Mouse (Mus musculus): Measurements from ENCODE around the gene Hpcal1. TPM values are rescaled to one million over a fixed set of nuclear protein-coding genes. Genes with fewer than 3 reads are reported as not detected.

Hpcal1 gene
- polyA plus RNA-seq, 1 experiment = 113 TPM

- DNase-seq (ENCODE audit: low read depth) = peak; percentile 77
These were observed 29.2 kb upstream of the Hpcal1 start for GRCm38 (mm10) chr12:17661483-17661920.

GRCm38 (mm10) chr12:17663991-17664635 is 26.5 kb upstream of the Hpcal1 start:
- TF ChIP-seq CTCF (IDR thresholded peaks at IDR 0.05; ENCODE audit: borderline replicate concordance, extremely low read depth, insufficient read depth, insufficient read length) (no peak), POLR2A (IDR thresholded peaks at IDR 0.05; ENCODE audit: borderline replicate concordance, extremely low read depth, insufficient read depth, insufficient read length, poor library complexity, severe bottlenecking) (no peak)
- no peak for DNase-seq (ENCODE audit: low read depth)

More at GRCm38 (mm10) chr12:17661483-17661920, 29.2 kb upstream of the Hpcal1 start:
- TF ChIP-seq POLR2A (IDR thresholded peaks at IDR 0.05; ENCODE audit: borderline replicate concordance, extremely low read depth, insufficient read depth, insufficient read length, poor library complexity, severe bottlenecking) = no peak
- TF ChIP-seq CTCF (IDR thresholded peaks at IDR 0.05; ENCODE audit: borderline replicate concordance, extremely low read depth, insufficient read depth, insufficient read length) = no peak

GRCm38 (mm10) chr12:17665906-17666326 is 24.7 kb upstream of the Hpcal1 start:
- no peak for DNase-seq (ENCODE audit: low read depth)
- TF ChIP-seq POLR2A (IDR thresholded peaks at IDR 0.05; ENCODE audit: borderline replicate concordance, extremely low read depth, insufficient read depth, insufficient read length, poor library complexity, severe bottlenecking) = no peak
- no peak for TF ChIP-seq CTCF (IDR thresholded peaks at IDR 0.05; ENCODE audit: borderline replicate concordance, extremely low read depth, insufficient read depth, insufficient read length)

- DNase-seq (ENCODE audit: low read depth) = no peak
These were observed 24.0 kb upstream of the Hpcal1 start for GRCm38 (mm10) chr12:17666616-17667015.

GRCm38 (mm10) chr12:17673729-17674128 is 16.9 kb upstream of the Hpcal1 start:
- TF ChIP-seq POLR2A (IDR thresholded peaks at IDR 0.05; ENCODE audit: borderline replicate concordance, extremely low read depth, insufficient read depth, insufficient read length, poor library complexity, severe bottlenecking) (no peak), CTCF (IDR thresholded peaks at IDR 0.05; ENCODE audit: borderline replicate concordance, extremely low read depth, insufficient read depth, insufficient read length) (no peak)
- DNase-seq (ENCODE audit: low read depth) = no peak

More at GRCm38 (mm10) chr12:17666616-17667015, 24.0 kb upstream of the Hpcal1 start:
- TF ChIP-seq POLR2A (IDR thresholded peaks at IDR 0.05; ENCODE audit: borderline replicate concordance, extremely low read depth, insufficient read depth, insufficient read length, poor library complexity, severe bottlenecking) = no peak
- TF ChIP-seq CTCF (IDR thresholded peaks at IDR 0.05; ENCODE audit: borderline replicate concordance, extremely low read depth, insufficient read depth, insufficient read length) = no peak

GRCm38 (mm10) chr12:17674182-17674812 is 16.4 kb upstream of the Hpcal1 start:
- TF ChIP-seq CTCF (IDR thresholded peaks at IDR 0.05; ENCODE audit: borderline replicate concordance, extremely low read depth, insufficient read depth, insufficient read length) (no peak), POLR2A (IDR thresholded peaks at IDR 0.05; ENCODE audit: borderline replicate concordance, extremely low read depth, insufficient read depth, insufficient read length, poor library complexity, severe bottlenecking) (no peak)
- no peak for DNase-seq (ENCODE audit: low read depth)

- no peak for DNase-seq (ENCODE audit: low read depth)
These were observed 12.9 kb upstream of the Hpcal1 start for GRCm38 (mm10) chr12:17677743-17678142.

GRCm38 (mm10) chr12:17679571-17679970 is 11.1 kb upstream of the Hpcal1 start:
- TF ChIP-seq POLR2A (IDR thresholded peaks at IDR 0.05; ENCODE audit: borderline replicate concordance, extremely low read depth, insufficient read depth, insufficient read length, poor library complexity, severe bottlenecking) = no peak
- no peak for TF ChIP-seq CTCF (IDR thresholded peaks at IDR 0.05; ENCODE audit: borderline replicate concordance, extremely low read depth, insufficient read depth, insufficient read length)
- DNase-seq (ENCODE audit: low read depth) = no peak

More at GRCm38 (mm10) chr12:17677743-17678142, 12.9 kb upstream of the Hpcal1 start:
- TF ChIP-seq POLR2A (IDR thresholded peaks at IDR 0.05; ENCODE audit: borderline replicate concordance, extremely low read depth, insufficient read depth, insufficient read length, poor library complexity, severe bottlenecking) (no peak), CTCF (IDR thresholded peaks at IDR 0.05; ENCODE audit: borderline replicate concordance, extremely low read depth, insufficient read depth, insufficient read length) (peak; percentile 16; the same call in 1 of the 2 replicates)

GRCm38 (mm10) chr12:17682161-17682560 is 8.5 kb upstream of the Hpcal1 start:
- TF ChIP-seq CTCF (IDR thresholded peaks at IDR 0.05; ENCODE audit: borderline replicate concordance, extremely low read depth, insufficient read depth, insufficient read length) (no peak), POLR2A (IDR thresholded peaks at IDR 0.05; ENCODE audit: borderline replicate concordance, extremely low read depth, insufficient read depth, insufficient read length, poor library complexity, severe bottlenecking) (no peak)
- no peak for DNase-seq (ENCODE audit: low read depth)

GRCm38 (mm10) chr12:17684315-17684714 is 6.3 kb upstream of the Hpcal1 start:
- TF ChIP-seq CTCF (IDR thresholded peaks at IDR 0.05; ENCODE audit: borderline replicate concordance, extremely low read depth, insufficient read depth, insufficient read length) (no peak), POLR2A (IDR thresholded peaks at IDR 0.05; ENCODE audit: borderline replicate concordance, extremely low read depth, insufficient read depth, insufficient read length, poor library complexity, severe bottlenecking) (no peak)

GRCm38 (mm10) chr12:17686116-17686515 is 4.5 kb upstream of the Hpcal1 start:
- no peak for DNase-seq (ENCODE audit: low read depth)
- TF ChIP-seq CTCF (IDR thresholded peaks at IDR 0.05; ENCODE audit: borderline replicate concordance, extremely low read depth, insufficient read depth, insufficient read length) (no peak), POLR2A (IDR thresholded peaks at IDR 0.05; ENCODE audit: borderline replicate concordance, extremely low read depth, insufficient read depth, insufficient read length, poor library complexity, severe bottlenecking) (no peak)

More at GRCm38 (mm10) chr12:17684315-17684714, 6.3 kb upstream of the Hpcal1 start:
- no peak for DNase-seq (ENCODE audit: low read depth)
